Mouse (Mus musculus) CH12.LX (cell line): Measurements from ENCODE around the gene 4930535I16Rik. TPM values are rescaled to one million over a fixed set of nuclear protein-coding genes. Genes with fewer than 3 reads are reported as not detected.

Experiments
- DNase-seq: peaks from one replicate; pipeline ENCODE4 v3.0.0-alpha.2; 2013; ENCODE audit errors: extremely low read depth
- H3K27ac ChIP-seq: 2 replicates; pipeline ENCODE4 v1.5.1; 2012; ENCODE audit warnings: low read depth, mild to moderate bottlenecking, control low read depth, moderate library complexity; ENCODE audit not compliant: insufficient read depth
- H3K27me3 ChIP-seq: replicated peaks from 2 replicates; pipeline ENCODE3; 2012; ENCODE audit warnings: inconsistent platforms
- H3K36me3 ChIP-seq, 2 experiments: replicated peaks in 1 of 2; 2 replicates each; pipeline versions ENCODE3 to v1.6.1; 2012; ENCODE audit warnings: inconsistent platforms in 1 of 2, low read length in 1 of 2, mild to moderate bottlenecking in 1 of 2, mixed read lengths in 1 of 2, moderate library complexity in 1 of 2; ENCODE audit not compliant: control insufficient read depth in 1 of 2, insufficient read depth in 1 of 2
- H3K4me1 ChIP-seq, 2 experiments: 2 replicates each; pipeline ENCODE4 v1.6.1; 2012; ENCODE audit warnings: inconsistent platforms in 1 of 2, moderate library complexity in 1 of 2; ENCODE audit not compliant: insufficient read depth in 2 of 2, control insufficient read depth in 1 of 2
- H3K4me2 ChIP-seq: 2 replicates; pipeline ENCODE4 v1.6.1; 2012; ENCODE audit warnings: low read depth, mild to moderate bottlenecking, control low read depth; ENCODE audit not compliant: poor library complexity, insufficient read depth, severe bottlenecking
- H3K4me3 ChIP-seq, 3 experiments: fragments of 150-350 bp in 1 of 3; sonication (generic) in 1 of 3; replicated peaks in 1 of 3; 2 replicates each; pipeline versions ENCODE3 to v1.5.1; 2011 to 2012; ENCODE audit warnings: low read depth in 2 of 3, low read length in 2 of 3, mild to moderate bottlenecking in 2 of 3, moderate library complexity in 2 of 3, control low read depth in 1 of 3, improper control_type of control experiment in 1 of 3, inconsistent platforms in 1 of 3, mixed read lengths in 1 of 3; ENCODE audit not compliant: poor library complexity in 1 of 3
- H3K79me2 ChIP-seq: replicated peaks from 2 replicates; pipeline ENCODE4 v1.6.1; 2012; ENCODE audit warnings: mild to moderate bottlenecking, moderate library complexity; ENCODE audit not compliant: control insufficient read depth, poor library complexity, insufficient read depth, severe bottlenecking; ENCODE audit errors: extremely low read depth
- H3K9ac ChIP-seq: 2 replicates; pipeline ENCODE4 v1.6.1; 2012; ENCODE audit warnings: low read depth, mild to moderate bottlenecking, control low read depth, moderate library complexity; ENCODE audit not compliant: insufficient read depth
- H3K9me3 ChIP-seq: replicated peaks from 2 replicates; pipeline ENCODE3; 2012; ENCODE audit warnings: low read length, inconsistent platforms, mixed read lengths
- CTCF ChIP-seq, 2 experiments: IDR thresholded peaks in 1 of 2; conservative IDR thresholded peaks in 1 of 2; 2 replicates each; pipeline ENCODE4 v1.5.1; 2011 to 2012; ENCODE audit warnings: low read depth in 2 of 2, low read length in 2 of 2, improper control_type of control experiment in 1 of 2, inconsistent platforms in 1 of 2, mild to moderate bottlenecking in 1 of 2, moderate library complexity in 1 of 2
- E2F4 ChIP-seq: IDR thresholded peaks from 2 replicates; pipeline ENCODE4 v1.6.1; 2011; ENCODE audit warnings: low read depth, low read length, improper control_type of control experiment; ENCODE audit not compliant: insufficient replicate concordance
- ELF1 ChIP-seq: IDR thresholded peaks from 2 replicates; pipeline ENCODE4 v1.6.1; 2014; ENCODE audit warnings: low read depth, mild to moderate bottlenecking, inconsistent platforms, low read length, improper control_type of control experiment
- EP300 ChIP-seq: IDR thresholded peaks from 2 replicates; pipeline ENCODE4 v1.6.1; 2011; ENCODE audit warnings: low read length, improper control_type of control experiment
- GABPA ChIP-seq: IDR thresholded peaks from 2 replicates; pipeline ENCODE4 v1.6.1; 2012; ENCODE audit warnings: low read depth, low read length, improper control_type of control experiment, inconsistent platforms; ENCODE audit not compliant: insufficient replicate concordance
- HCFC1 ChIP-seq: IDR thresholded peaks from 2 replicates; pipeline ENCODE4 v1.6.1; 2012; ENCODE audit warnings: low read depth, mild to moderate bottlenecking, inconsistent platforms, low read length, improper control_type of control experiment
- IRF4 ChIP-seq: IDR thresholded peaks from 2 replicates; pipeline ENCODE4 v1.6.1; 2014; ENCODE audit warnings: low read depth, mild to moderate bottlenecking, inconsistent platforms, low read length, improper control_type of control experiment
- JUN ChIP-seq: IDR thresholded peaks from 2 replicates; pipeline ENCODE4 v1.6.1; 2011; ENCODE audit warnings: low read depth, mild to moderate bottlenecking, low read length, improper control_type of control experiment, moderate library complexity; ENCODE audit not compliant: insufficient read depth
- KAT2A ChIP-seq: IDR thresholded peaks from 2 replicates; pipeline ENCODE4 v1.6.1; 2012; ENCODE audit warnings: low read length, improper control_type of control experiment, inconsistent platforms; ENCODE audit not compliant: insufficient replicate concordance
- MAX ChIP-seq: IDR thresholded peaks from 2 replicates; pipeline ENCODE4 v1.6.1; 2011; ENCODE audit warnings: low read length, improper control_type of control experiment
- MEF2A ChIP-seq: IDR thresholded peaks from 2 replicates; pipeline ENCODE4 v1.6.1; 2014; ENCODE audit warnings: low read depth, mild to moderate bottlenecking, inconsistent platforms, low read length, improper control_type of control experiment, borderline replicate concordance
- RAD21 ChIP-seq: IDR thresholded peaks from 2 replicates; pipeline ENCODE4 v1.6.1; 2011; ENCODE audit warnings: low read depth, mild to moderate bottlenecking, low read length, improper control_type of control experiment, moderate library complexity
- SMC3 ChIP-seq: IDR thresholded peaks from 2 replicates; pipeline ENCODE4 v1.6.1; 2011; ENCODE audit warnings: low read depth, low read length, improper control_type of control experiment
- TCF12 ChIP-seq: IDR thresholded peaks from 2 replicates; pipeline ENCODE4 v1.6.1; 2014; ENCODE audit warnings: low read depth, mild to moderate bottlenecking, inconsistent platforms, low read length, improper control_type of control experiment
- USF1 ChIP-seq: IDR thresholded peaks from 2 replicates; pipeline ENCODE4 v1.6.1; 2014; ENCODE audit warnings: low read depth, mild to moderate bottlenecking, inconsistent platforms, low read length, improper control_type of control experiment
- USF2 ChIP-seq: conservative IDR thresholded peaks from 2 replicates; pipeline ENCODE4 v1.6.1; 2011; ENCODE audit warnings: low read depth, low read length, improper control_type of control experiment
- ZC3H11A ChIP-seq: IDR thresholded peaks from 2 replicates; pipeline ENCODE4 v1.6.1; 2012; ENCODE audit warnings: low read depth, mild to moderate bottlenecking, inconsistent platforms, low read length, improper control_type of control experiment
- ZMIZ1 ChIP-seq: IDR thresholded peaks from 2 replicates; pipeline ENCODE4 v1.6.1; 2012; ENCODE audit warnings: low read depth, mild to moderate bottlenecking, inconsistent platforms, low read length, improper control_type of control experiment
- ZNF384 ChIP-seq: IDR thresholded peaks from 2 replicates; pipeline ENCODE4 v1.6.1; 2012; ENCODE audit warnings: low read depth, low read length, improper control_type of control experiment, inconsistent platforms
- dilution Hi-C: fragments of 300-500 bp; cut with MboI; formaldehyde crosslinking; loops from 2 replicates; pipeline ENCODE4 v1.14.3; 2020; ENCODE audit warnings: low sequenced_read_pairs; ENCODE audit not compliant: extremely low pct_unique_long_range_greater_than_20kb, extremely low pct_ligation_motif_present
- in situ Hi-C: fragments of 300-500 bp; cut with MboI; formaldehyde crosslinking; loops from 3 replicates; pipeline ENCODE4 v1.14.3; 2019; ENCODE audit warnings: low sequenced_read_pairs, low pct_ligation_motif_present, low pct_unique_long_range_greater_than_20kb, mixed read lengths
- polyA plus RNA-seq: library from polyadenylated mRNA; unstranded; fragments of >175 nt; gene quantifications from 2 replicates; pipeline ENCODE4 v1.2.1, GENCODE M21; 2012; ENCODE audit warnings: low read depth; ENCODE audit not compliant: insufficient read length
- total RNA-seq, 2 experiments: library from RNA; depleted of rRNA; stranded (reverse); fragments of 300-350 nt in 1 of 2; fragments of >200 nt in 1 of 2; gene quantifications; 2 replicates each; pipeline ENCODE4 v1.2.3; 2012 to 2014

4930535I16Rik gene
- total and polyA plus RNA-seq, 3 experiments, result 2.1 TPM; not detected in 2

DNA sequence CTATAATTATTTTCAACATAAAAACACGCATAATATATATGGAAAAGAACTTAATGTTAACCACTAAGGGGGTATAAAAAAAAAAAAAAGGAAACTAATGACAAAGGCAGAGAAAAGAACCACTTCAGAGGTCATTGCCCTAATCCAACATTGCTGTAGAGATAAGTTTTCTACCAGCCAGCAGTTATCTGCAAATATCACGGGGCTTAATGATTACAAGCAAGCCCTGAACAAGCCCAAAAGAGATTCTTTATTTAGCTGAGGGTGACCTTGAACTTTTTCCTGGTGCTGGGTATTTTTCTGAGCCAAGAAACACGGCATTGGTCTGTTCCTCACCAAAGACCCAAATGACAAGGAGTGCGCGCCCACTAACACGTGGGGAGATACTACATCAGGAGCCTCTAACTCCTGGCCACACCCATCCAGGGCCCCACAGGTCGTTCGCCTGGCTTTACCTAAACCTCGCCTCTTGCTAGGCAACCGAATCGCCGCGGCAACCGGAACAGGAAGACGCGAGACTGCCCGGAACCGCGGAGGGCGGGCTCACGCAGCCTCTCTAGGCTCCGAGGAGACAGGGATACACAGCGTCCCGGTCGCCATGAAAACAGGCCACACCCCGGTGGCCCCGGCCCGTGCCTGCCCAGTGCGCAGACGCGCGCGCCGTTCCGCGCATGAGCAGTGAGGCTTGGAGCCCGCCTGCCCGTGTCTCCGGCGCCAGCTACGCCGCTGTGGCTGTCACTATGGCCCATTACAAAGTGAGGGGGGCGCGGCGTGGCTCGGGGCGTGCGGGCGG is 13.3 kb downstream of the 4930535I16Rik start, which contains the start of gene Mycbp (continued):
- TF ChIP-seq E2F4 (no peak), ELF1 (peak; percentile 97), CTCF (conservative IDR thresholded peaks at IDR 0.05 in 1 of 2, IDR thresholded peaks at IDR 0.05 in 1 of 2; ENCODE audit: low read depth in 2 of 2, low read length in 2 of 2) (no peak), ZNF384 (no peak), TCF12 (peak; percentile 45; the same call in 1 of the 2 replicates), MEF2A (0 out of 2 replicates have a peak, but pooled peaks have one; percentile 58), SMC3 (no peak), MAX (peak; percentile 89), IRF4 (peak; percentile 44), GABPA (no peak; the same call in 1 of the 2 replicates), USF2 (no peak), HCFC1 (peak; percentile 91), EP300 (no peak), RAD21 (no peak), ZC3H11A (no peak), USF1 (no peak), JUN (no peak), ZMIZ1 (peak; percentile 53; the same call in 1 of the 2 replicates)

DNA sequence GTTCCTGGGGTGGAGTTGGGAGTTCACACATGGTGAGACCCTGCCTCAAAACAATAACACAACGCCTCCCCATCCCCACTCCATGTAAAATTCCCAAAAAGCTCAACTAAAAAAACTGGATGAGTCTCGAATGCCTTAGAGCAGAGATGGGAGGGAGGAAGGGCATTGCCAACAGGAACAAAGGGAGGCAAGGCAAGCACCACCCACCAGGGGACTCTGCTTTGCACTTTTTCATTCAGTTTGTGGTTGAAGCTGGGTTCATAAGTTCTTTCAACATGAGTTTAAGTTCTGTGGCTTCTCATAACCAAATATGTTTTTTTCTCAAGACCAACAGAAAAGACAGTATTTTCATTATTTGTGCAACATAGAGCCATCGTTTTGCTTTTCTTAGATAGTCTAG is 14.4 kb downstream of the 4930535I16Rik start:
- dilution Hi-C loops (no loop called here), in situ Hi-C loops (no loop called here)
- H3K27me3 ChIP-seq, result no peaks in the 10 kb centered on the region
- peaks cover 2% of the 10 kb centered on the region for H3K79me2 ChIP-seq
- H3K4me1 ChIP-seq, result peaks cover 0 to 26% of the 10 kb centered on the region in 2 experiments; a peak in 3 of 4 replicates
- peak; percentile 33 for DNase-seq
- peaks cover 0 to 13% of the 10 kb centered on the region in 2 experiments for H3K36me3 ChIP-seq
- no peak overlapping the region for H3K27ac ChIP-seq
- no peak overlapping the region for H3K4me2 ChIP-seq
- TF ChIP-seq KAT2A (no peak), ELF1 (no peak), TCF12 (no peak)
- H3K9ac ChIP-seq, result no peak overlapping the region
- no peak overlapping the region for H3K4me3 ChIP-seq
- no peaks in the 10 kb centered on the region for H3K9me3 ChIP-seq
